Mouse (Mus musculus) thymus, postnatal 10 days (tissue): ENCODE measurements around the gene Nr1i2.
"Not testable (repeated sequence)": the region's sequence is repeated elsewhere in the genome, so short reads cannot be mapped to it uniquely, and the experiment has no call there.

ENCODE experiments used
- DNase-seq, 2 experiments: peaks; one replicate each; pipeline ENCODE4 v3.0.0; 2021; ENCODE audit warnings: low spot score in 2 of 2

The Nr1i2 gene

GRCm38 (mm10) chr16:38294685-38295348 lies at the start of gene Nr1i2:
Nr1i2 (minus strand) TSS chr16:38294824.
- DNase-seq: no peak

- DNase-seq: peak; percentile 18 to 39
Measured at GRCm38 (mm10) chr16:38341396-38342324, 47.0 kb upstream of the Nr1i2 start, which contains the start of gene Maats1. Maats1 (minus strand) TSS chr16:38342143.

GRCm38 (mm10) chr16:38338077-38338476 lies 43.5 kb upstream of the Nr1i2 start:
- DNase-seq: not testable (repeated sequence)

GRCm38 (mm10) chr16:38334431-38334830 lies 39.8 kb upstream of the Nr1i2 start:
- DNase-seq: no peak

- DNase-seq: no peak
Measured at GRCm38 (mm10) chr16:38329340-38329739, 34.7 kb upstream of the Nr1i2 start.

- DNase-seq: no peak
Measured at GRCm38 (mm10) chr16:38326778-38327397, 32.3 kb upstream of the Nr1i2 start.

GRCm38 (mm10) chr16:38324311-38324710 lies 29.7 kb upstream of the Nr1i2 start:
- DNase-seq: no peak

- DNase-seq: peak; percentile 23 to 62
Measured at GRCm38 (mm10) chr16:38321452-38321935, 26.9 kb upstream of the Nr1i2 start.

GRCm38 (mm10) chr16:38319087-38319486 lies 24.5 kb upstream of the Nr1i2 start:
- DNase-seq: no peak

- no peak for DNase-seq
Measured at GRCm38 (mm10) chr16:38318492-38318891, 23.9 kb upstream of the Nr1i2 start.

- no peak for DNase-seq
Measured at GRCm38 (mm10) chr16:38308195-38308594, 13.6 kb upstream of the Nr1i2 start.

GRCm38 (mm10) chr16:38307651-38308050 lies 13.0 kb upstream of the Nr1i2 start:
- DNase-seq: no peak

GRCm38 (mm10) chr16:38307221-38307605 lies 12.6 kb upstream of the Nr1i2 start:
- no peak for DNase-seq

- peak; percentile 6 to 32 for DNase-seq
Measured at GRCm38 (mm10) chr16:38306571-38307220, 12.1 kb upstream of the Nr1i2 start.

GRCm38 (mm10) chr16:38304460-38305194 lies 10.0 kb upstream of the Nr1i2 start:
- DNase-seq: no peak

GRCm38 (mm10) chr16:38302367-38302766 lies 7.7 kb upstream of the Nr1i2 start:
- no peak for DNase-seq

- DNase-seq: no peak
Measured at GRCm38 (mm10) chr16:38298410-38298809, 3.8 kb upstream of the Nr1i2 start.

- no peak for DNase-seq
Measured at GRCm38 (mm10) chr16:38295349-38295930, 816 bp upstream of the Nr1i2 start.

- DNase-seq: no peak
Measured at GRCm38 (mm10) chr16:38290151-38290550, 4.5 kb downstream of the Nr1i2 start.

GRCm38 (mm10) chr16:38288851-38289250 lies 5.8 kb downstream of the Nr1i2 start:
- DNase-seq: no peak

- no peak for DNase-seq
Measured at GRCm38 (mm10) chr16:38287762-38288161, 6.9 kb downstream of the Nr1i2 start.
